7 mouse cellular contexts compared by ENCODE assay signal in genomic region chr4:119278784-119279183, GRCm38 (mm10). TPM values are rescaled to one million over a fixed set of nuclear protein-coding genes. Genes with fewer than 3 reads are reported as not detected.
"Had no signal": no experiment of that assay in that cellular context is flagged by ENCODE, and none has a peak within 500 bp of the region (broad histone marks: within the 10 kb centered on the region; RNA-seq: fewer than 3 reads in every experiment).

No protein-coding gene starts in this region.

RNA-seq across cellular contexts. Expression of gene Cldn19, which starts 23.6 kb away (rescaled TPM):
- polyA plus RNA-seq: small intestine, adult 2 months; spleen, adult 2 months; stomach, embryonic 14.5 days; stomach, embryonic 15.5 days; stomach, postnatal 0 days; testis, adult 2 months; thymus, postnatal 0 days had no signal
